Mouse (Mus musculus): Measurements from ENCODE around the gene Galnt17.

Galnt17 gene

DNA sequence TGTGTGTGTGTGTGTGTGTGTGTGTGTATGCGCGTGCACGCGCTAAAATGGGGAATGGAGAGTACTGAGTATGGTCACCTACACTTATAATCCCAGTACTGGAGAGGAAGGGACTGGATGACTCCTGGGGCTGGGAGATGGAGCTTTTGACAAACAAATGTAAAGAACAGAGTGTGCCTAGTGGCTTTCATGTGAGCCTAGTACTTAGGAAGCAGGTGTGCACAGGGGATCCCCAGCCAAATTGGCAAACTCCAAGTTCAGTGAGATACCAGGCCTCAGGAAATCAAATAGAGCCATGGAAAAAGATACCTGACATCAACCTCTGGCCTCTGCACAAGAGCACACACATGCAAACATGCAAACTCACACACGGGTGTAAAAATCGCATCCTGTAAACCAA, 61.7 kb downstream of the Galnt17 start:
- no peak for DNase-seq (ENCODE audit: low spot score in 2 of 2)

DNA sequence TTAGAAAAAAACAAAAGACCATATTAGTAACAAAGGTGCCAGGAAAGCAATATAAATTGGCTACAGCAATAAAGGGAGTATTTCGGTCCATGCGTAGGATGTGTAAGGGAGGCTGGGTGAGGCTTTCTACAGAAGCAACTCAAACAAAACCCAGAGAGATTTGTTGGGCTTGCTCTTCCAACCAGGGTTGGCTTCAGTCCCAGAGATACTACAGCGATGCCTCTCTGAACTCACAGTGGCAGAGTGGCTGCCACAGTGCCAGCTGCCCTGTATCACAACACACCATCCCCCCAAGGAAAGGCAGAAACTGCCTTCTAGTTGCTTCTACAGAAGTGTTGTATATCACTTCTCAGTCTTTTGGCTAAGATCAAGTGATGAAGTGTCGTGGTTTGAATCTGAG, 66.6 kb downstream of the Galnt17 start:
- no peak for DNase-seq (ENCODE audit: low spot score in 2 of 2)

DNA sequence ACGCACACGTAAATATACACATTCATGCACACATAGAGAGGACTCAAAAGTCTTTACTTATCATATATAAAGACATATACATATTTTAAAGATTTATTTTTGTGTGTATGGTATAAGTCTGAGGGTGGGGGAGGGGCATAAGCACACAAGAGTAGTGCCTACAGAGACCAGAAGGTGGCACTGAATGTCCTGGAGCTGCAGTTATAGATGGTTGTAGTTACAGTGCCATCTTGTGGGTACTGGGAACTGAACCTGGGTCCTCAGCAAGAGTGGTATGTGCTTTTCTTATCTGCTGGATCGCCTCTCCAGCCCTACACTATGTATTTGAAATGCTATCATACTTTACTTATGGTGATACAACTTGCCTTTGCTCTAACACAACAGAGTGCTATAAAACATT, 68.5 kb downstream of the Galnt17 start:
- no peak for DNase-seq (ENCODE audit: low spot score in 2 of 2)

DNA sequence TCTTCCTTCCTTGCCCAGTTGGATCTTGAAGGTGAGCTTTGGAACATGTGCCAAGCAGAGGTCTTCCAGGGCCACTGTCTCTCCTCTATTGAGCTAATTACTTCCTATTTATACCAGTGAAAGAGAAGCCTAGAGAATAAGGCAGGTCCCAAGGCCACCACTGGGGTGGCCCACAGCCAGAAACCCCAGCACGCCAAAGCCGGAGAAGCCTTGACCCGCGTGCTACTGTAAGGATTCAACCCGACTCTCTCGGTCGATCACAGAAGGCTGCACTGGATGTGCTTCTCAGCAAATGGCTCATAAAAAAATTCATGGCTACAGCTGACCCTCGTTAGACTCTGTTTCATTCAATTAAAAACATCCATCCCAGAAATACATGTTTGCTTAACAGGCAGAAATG, 71.4 kb downstream of the Galnt17 start:
- no peak for DNase-seq (ENCODE audit: low spot score in 2 of 2)

DNA sequence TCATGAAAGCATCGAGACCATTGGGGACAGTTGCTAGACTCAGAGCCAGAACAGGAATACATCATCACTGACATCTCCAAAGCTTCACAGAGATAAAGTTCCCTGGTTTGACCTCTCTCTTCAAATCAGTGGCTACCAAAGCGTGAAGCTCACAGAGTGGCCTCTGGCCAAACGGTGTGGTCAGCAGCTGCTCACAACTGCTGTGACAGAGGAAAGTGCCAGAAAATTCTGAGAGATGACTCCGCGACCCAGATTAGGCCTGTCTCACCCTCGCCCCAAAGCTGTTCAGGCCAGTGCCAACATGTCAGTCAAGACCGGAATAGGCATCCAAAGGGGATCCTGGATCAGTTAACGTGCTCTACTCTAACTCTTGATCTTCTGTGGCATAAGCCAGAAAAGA, 74.5 kb downstream of the Galnt17 start:
- DNase-seq (ENCODE audit: low spot score in 2 of 2), result no peak

DNA sequence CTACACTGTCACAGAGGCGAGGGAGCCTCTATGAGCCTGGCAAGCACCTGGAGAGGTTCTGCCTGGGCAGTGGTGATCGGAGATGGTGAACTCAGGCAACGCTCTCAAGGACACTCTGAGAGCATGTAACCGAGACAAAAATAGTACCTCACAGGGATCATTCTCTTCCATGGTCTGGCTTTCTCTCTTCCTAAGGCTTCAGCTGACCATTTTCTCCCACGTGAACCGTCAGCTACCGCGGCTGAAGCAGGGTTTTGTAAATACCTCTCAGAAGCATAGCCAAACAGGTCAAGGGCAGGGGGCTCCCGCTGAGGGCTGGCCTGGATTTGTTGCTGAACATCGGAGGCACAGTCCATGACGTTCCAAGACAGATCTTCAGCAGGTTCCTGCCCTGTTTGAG, 77.2 kb downstream of the Galnt17 start:
- no peak for DNase-seq (ENCODE audit: low spot score in 2 of 2)

DNA sequence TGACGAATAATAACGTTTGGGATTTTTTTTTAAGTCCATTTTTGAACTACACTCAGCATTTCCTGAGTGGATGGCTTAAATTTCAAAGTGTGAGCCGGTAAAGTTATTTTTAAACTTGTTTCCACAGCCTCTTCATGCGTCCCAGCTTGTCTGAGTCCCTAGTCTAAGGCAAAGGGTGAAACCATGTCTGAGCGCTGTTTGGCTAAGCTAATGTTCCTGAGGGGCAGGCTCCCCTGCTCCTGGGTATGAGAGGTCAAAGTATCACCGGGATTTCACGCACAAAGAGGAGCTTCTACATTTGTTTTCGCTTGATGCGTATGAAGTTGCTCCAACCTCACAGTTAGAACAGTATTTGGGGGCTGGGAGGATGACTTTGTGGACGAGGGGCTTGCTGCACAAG, 78.6 kb downstream of the Galnt17 start:
- no peak for DNase-seq (ENCODE audit: low spot score in 2 of 2)

DNA sequence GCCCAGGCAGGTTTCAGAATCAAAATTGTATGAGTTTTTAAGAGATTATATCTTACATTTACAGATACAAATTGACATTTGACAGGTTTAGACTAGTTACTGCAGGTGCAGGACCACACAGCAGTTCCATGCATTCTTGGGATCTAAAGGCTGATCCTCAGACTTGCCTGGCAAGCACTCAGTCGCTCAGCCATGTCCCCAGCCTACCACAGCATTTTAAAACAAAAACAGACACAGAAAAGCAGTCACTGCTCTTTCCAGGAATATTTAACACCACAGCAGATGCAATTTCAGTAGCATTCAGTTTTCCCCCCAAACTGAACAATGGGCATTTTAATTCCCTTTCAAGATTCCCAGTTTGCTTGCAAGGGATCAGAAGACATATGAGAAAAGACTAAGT, 84.9 kb downstream of the Galnt17 start:
- no peak for DNase-seq (ENCODE audit: low spot score in 2 of 2)

DNA sequence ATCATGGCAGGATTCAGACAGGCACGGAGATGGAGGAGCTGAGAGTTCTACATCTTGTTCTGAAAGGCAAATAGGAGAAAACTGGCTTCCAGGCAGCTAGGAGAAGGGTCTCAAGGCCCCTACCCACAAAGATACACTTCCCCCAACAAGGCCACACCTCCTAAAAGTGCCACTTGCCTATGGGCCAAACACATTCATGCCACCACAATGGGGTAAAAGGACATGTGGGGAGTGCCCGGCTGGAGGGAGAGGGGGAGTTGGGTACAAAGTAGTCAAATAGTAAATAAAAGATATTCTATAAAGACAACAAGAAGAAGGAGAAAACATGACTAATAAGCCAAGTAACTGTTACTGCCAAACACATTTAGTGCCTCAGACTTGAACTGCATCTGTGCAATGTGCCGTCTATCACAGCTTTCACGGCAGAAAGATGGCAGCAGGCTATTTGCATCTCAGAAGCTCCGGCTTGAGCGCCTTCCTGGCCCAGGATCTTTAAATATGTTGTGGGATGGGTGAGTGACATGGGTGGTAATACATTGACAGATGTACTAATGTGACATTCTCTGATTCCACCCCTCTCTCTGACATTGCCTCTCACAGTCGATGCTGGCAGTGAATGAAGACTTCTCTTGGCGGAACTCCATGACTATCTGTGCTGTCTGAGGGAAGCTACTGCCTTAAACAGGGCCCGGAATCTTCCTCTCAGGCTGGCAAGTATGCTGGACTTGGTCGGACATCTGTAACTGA, 85.6 kb downstream of the Galnt17 start:
- DNase-seq (ENCODE audit: low spot score in 2 of 2), result no peak

DNA sequence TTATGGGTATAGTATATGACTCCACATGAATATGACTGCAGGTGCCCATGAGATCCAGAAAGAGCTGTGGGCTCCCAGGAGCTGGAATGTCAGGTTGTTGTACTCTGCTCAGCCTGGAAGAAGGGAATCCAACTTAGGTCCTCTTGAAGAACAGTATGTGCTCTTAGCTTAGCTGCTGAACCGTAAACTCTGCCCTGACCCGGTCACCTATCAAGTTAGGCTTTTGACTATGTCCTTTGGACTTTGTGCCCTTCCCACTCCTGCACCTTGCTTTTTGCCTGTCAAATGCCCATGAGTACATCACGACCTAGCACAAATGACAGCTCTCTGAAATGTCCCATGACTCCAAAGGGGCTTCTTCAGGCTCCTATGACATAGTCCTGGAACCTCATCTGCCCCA, 90.1 kb downstream of the Galnt17 start:
- DNase-seq (ENCODE audit: low spot score in 2 of 2), result no peak

DNA sequence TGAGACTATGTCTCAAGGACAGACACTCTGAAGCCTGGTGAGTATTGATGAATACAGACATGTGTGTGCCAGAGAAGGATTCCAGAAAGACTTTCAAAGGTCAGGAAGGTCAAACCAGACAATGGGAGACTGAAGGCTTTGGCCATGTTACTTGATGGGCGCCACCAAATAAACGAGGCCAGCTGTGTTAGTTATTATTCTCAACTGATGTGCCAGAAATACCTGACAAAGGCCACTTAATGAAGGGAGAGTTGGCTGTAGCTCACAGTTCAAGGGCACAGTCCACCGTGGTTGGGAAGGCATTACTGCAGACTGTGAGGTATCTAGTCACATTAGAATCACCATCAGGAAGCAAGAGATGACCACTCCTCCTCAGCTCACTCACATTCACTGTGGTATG, 96.7 kb downstream of the Galnt17 start:
- DNase-seq (ENCODE audit: low spot score in 2 of 2), result no peak

DNA sequence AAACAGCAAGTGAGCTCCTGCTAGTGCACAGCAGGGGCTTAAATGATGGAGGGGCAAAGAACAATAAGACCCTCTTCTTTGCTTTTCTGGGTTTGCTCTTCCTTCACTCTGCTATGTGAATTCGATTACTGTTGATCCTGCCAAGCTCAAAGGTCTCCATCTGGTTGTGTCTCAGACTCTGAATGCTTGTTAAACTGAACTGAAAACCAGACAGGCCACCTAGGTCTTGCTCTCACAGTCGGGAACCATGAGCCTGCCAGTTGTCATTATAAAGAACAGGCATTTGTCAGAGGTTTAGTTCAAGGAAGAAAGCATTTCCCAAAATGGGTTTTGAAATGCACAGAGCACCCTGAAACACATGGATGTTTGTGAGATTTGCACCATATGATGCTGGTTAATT, 107.2 kb downstream of the Galnt17 start:
- DNase-seq (ENCODE audit: low spot score in 2 of 2), result no peak

DNA sequence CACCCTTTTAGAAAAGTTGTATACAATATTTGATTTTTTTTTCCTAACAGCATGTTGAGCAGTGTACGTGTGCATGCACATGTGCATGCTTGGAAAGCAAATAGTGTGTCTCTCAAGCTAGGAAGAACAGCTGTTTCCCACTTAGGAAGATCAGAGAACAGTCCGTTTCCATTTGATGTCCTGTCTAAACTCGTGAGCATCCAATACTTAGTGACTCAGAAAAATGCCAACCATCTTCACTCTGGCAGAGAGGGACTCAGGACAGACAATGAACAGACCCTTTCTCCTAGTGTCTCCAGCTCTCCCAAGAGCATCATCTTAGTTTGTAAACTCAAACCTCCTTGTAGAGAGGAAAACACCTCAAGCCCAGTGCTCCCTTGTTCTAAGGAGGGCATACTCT, 116.0 kb downstream of the Galnt17 start:
- DNase-seq (ENCODE audit: low spot score in 2 of 2), result no peak

DNA sequence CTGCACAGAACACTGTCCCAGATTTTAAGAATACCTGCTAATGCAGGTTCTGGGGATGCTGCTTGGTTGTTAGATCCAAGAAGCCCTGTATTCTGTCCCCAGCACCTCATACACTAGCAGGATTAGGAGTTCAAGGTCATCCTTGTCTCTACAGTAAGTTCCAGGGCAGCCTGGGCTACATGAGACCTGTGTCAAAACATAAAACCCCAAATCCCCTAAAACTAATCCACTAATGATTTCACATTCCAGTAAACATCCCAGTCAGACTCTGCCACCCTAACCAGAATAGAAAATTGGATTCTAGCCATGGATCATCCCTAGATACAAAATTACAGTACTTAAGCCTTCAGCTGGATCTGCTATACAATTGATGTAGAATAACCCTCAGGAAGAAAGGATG, 123.7 kb downstream of the Galnt17 start:
- no peak for DNase-seq (ENCODE audit: low spot score in 2 of 2)

DNA sequence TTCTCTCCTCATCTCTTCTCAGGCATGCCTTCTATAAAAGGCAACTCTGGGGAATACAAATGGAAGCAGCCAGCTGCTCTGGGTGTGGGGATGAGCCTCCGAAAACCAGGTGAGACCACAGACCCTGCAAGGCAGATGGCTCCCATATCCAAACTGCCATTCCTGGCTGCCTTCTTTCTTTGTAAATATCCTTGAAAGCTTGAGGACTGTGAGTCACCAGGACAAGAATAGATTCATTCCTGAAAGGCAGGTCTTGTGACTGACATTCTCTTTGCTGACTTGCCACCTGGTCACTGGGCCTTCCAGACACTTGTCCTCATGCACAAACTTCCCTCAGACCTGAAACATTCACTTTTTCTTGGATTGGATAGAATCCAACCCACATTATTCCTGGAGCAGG, 127.1 kb downstream of the Galnt17 start:
- no peak for DNase-seq (ENCODE audit: low spot score in 2 of 2)

DNA sequence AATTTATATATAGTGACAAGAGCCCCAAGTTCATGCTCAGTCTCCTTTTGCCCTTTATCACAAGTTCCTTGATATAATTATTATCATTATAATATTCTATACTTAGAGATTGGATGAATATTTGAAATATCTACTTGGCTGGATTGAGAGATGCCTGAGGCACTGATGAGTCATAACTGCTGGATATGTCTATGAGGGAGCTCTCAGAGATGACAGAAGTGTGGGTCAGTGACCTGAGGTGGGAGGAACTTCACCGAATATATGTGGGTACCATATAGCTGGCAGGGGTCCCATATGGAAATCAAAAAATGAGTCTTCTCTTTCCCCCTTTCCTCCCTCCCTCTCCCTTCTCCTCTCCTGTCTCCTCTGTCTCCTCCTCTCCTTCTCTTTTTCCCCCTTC, 127.5 kb downstream of the Galnt17 start:
- DNase-seq (ENCODE audit: low spot score in 2 of 2), result no peak

DNA sequence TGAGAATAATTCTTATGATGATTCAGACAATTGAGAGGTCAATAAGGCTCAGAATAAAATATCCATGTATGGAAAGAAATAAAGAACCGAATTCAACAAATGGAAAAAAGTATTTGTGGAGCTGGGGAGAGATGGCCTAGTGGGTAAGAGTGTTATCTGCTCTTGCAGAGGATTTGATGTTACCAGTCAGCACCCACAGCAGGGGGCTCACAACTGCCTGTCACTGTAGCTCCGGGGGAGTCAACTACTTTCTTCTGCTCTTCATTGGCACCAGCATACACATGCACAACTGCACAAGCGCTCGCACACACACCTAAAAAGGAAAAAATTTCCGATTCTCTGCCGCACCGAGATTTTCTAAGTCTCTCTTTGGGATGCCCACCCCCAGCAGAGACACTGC, 130.4 kb downstream of the Galnt17 start:
- DNase-seq (ENCODE audit: low spot score in 2 of 2), result no peak

DNA sequence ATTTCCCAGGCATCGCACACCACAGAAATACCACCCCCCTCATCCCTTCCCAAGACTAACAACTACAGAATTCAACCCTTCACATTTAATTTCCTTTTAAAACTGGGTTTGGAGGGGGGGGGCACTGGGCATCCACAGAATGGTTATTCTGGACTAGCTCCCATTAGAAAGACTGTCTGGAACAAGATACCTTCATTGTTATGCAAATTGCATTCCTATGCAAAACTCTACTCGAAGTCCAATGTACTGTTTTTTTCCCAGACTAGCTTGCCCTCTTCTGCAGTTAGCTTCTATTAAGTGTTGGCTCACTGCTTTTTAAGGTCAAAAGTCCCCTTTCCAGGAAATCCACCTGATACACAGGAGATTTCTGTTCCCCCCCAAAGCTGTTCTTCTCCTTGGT, 131.1 kb downstream of the Galnt17 start:
- DNase-seq (ENCODE audit: low spot score in 2 of 2), result no peak

DNA sequence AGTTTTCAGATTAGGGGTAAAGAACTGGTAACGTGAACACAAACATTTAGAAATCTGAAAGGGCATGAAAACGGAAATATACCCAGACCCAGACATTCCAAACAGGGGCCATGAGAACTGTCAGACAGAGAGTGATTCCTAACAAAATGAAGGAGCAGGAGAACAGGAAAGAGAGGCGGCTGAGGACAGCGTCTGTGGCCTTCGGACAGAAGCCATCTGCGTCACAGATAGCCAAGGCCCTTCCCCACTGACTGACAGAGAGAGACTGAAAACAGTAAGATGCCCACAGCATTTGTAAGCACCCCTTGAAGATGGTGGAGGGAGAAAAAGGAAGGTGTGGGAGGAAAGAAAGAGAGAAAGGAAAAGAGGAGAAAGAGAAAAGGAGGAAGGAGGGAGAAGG, 139.1 kb downstream of the Galnt17 start:
- DNase-seq (ENCODE audit: low spot score in 2 of 2), result no peak

DNA sequence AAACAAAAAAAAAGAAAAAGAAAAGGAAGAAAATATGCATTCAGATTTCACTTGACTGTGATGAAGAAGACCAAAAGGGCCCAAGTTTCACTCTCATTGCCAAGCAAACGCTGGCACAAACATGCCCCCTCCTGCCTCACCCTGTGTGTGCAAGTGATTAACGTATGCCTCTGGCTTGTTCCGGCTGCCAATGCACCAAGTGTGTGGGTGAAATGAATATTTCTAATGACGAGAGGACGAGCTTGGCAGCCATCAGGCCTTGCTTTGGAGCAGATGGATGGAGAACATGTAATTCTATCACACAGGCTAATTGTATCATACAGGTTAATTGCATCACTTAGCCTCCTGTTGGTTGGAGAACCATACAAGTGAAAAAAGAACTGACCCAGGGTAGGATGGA, 140.9 kb downstream of the Galnt17 start:
- DNase-seq (ENCODE audit: low spot score in 2 of 2), result no peak

DNA sequence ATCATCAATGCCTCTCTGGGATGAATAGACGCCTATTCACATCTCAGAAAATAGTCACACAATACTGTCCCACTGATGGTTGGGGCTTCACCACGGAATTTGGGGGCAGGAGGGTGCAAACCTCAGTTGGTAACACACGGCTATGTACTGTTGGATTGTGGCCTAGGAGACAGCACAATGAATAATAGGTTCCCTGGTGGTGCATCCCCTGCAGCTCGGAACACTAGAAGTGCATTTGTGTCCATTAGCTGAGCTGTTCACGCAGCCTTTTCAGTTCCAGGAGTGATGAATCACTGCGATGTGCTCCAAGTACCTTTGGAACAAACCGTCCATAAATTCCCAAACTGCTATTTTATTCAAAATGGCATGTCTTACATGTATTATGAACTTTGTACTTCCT, 142.6 kb downstream of the Galnt17 start:
- DNase-seq (ENCODE audit: low spot score in 2 of 2), result no peak

DNA sequence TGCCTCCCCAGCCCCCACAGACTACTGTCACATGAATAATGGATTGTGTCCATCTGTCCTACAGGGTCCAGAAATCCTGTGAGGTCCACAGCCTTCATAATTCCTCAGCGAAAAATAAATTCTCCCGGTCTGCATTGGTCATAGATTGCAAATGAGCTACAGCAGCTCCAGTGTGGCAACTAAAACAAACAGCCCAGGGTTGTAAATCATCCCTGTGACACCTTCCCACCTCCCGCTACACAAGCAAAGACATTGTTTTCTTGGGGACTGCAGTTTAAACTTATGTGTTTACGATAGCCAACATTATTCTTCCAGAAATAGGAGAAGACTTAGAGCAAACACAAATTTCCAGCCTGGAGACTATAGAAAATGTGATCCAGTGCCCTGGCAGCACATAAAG, 150.4 kb downstream of the Galnt17 start:
- DNase-seq (ENCODE audit: low spot score in 2 of 2), result no peak

DNA sequence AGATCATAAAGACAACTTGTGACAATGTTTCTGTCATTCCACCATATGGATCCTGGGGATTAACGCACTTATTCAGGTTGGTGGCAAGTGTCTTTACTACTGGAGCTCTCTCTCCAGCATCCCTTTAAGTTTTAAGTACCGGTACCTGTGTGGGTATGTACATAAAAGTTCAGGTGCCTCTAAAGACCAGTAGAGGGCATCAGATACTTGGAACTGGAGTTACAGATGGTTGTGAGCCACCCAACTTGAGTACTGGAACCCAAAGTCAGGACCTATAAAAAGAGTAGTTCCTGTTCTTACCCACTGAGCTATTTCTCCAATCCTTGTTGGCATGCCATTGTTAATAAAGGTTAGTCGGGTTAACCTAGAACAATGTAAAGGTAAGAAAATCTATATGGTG, 152.0 kb downstream of the Galnt17 start:
- no peak for DNase-seq (ENCODE audit: low spot score in 2 of 2)

DNA sequence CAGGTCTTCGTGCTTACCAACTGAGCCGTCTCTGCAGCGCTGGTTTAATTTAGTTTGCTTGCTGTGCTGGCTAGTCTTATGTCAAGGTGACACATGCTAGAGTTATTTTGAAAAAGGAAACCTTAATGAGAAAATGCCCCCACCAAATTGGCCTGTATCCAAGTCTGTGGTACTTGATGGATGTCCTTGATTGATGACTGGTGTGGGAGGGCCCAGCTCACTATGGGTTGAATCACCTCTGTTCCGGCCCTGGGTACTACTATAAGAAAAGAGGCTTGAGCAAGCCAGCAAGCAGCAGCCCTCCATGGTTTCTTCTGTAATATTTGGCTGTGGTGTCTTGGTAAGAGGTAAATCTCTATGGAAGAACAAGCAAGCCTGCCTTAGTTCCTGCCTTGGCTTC, 165.7 kb downstream of the Galnt17 start:
- no peak for DNase-seq (ENCODE audit: low spot score in 2 of 2)

Data from spleen, postnatal 14 days (tissue).